Mouse (Mus musculus) kidney, embryonic 16.5 days (tissue): ENCODE measurements around the gene Col4a4. TPM values are rescaled to one million over a fixed set of nuclear protein-coding genes. Genes with fewer than 3 reads are reported as not detected.

Experiments
- ATAC-seq: fragments of 200-750 bp; cut with Nextera tagmentation; 2 replicates; pipeline ENCODE4 v1.8.0; 2017; ENCODE audit warnings: moderate TSS enrichment; ENCODE audit not compliant: low FRiP score, low TSS enrichment
- H3K27ac ChIP-seq: fragments of 300-500 bp; sonication (generic); 2 replicates; pipeline ENCODE4 v1.5.1; 2014; ENCODE audit warnings: low read length
- H3K27me3 ChIP-seq: fragments of 300-500 bp; sonication (generic); 2 replicates; pipeline ENCODE4 v1.6.1; 2014; ENCODE audit warnings: low read length, control low read depth, mixed read lengths; ENCODE audit not compliant: insufficient read depth
- H3K36me3 ChIP-seq: fragments of 300-500 bp; sonication (generic); 2 replicates; pipeline ENCODE4 v1.6.1; 2014; ENCODE audit warnings: low read length, control low read depth, mixed read lengths; ENCODE audit not compliant: insufficient read depth
- H3K4me1 ChIP-seq: fragments of 300-500 bp; sonication (generic); 2 replicates; pipeline ENCODE4 v1.6.1; 2014; ENCODE audit warnings: low read length, control low read depth, mixed read lengths; ENCODE audit not compliant: insufficient read depth
- H3K4me2 ChIP-seq: fragments of 300-500 bp; sonication (generic); replicated peaks from 2 replicates; pipeline ENCODE4 v1.6.1; 2014; ENCODE audit warnings: low read depth, low read length
- H3K4me3 ChIP-seq: fragments of 300-500 bp; sonication (generic); 2 replicates; pipeline ENCODE4 v1.5.1; 2014; ENCODE audit warnings: mild to moderate bottlenecking, low read length
- H3K9ac ChIP-seq: fragments of 300-500 bp; sonication (generic); replicated peaks from 2 replicates; pipeline ENCODE4 v1.6.1; 2014; ENCODE audit warnings: low read length
- H3K9me3 ChIP-seq: fragments of 300-500 bp; sonication (generic); 2 replicates; pipeline ENCODE4 v1.6.1; 2016; ENCODE audit warnings: low read length, control low read depth
- WGBS: fragments of 180-500 bp; shearing (Covaris S2); extraction: QIAGEN DNeasy Blood & Tissue Kit; methylation state at CpG from one replicate; pipeline ENCODE4 v1.1.7; 2014; 5-methylcytosine and 5-hydroxymethylcytosine counted together
- polyA plus RNA-seq: library from polyadenylated mRNA; unstranded; fragments of >200 nt; fragmentation: Nextera tagmentation; extraction: Ambion mirVana; gene quantifications from 2 replicates; pipeline ENCODE4 v1.2.1, GENCODE M21; 2015

Col4a4 gene
- polyA plus RNA-seq, 1 experiment from 2014 or later, result 4.9 TPM

- 52% methylated on average over 5 of the region's 5 CpGs for WGBS
- peak overlapping the region; percentile 26; the same call in 1 of the 2 replicates for H3K4me2 ChIP-seq
- peaks cover 5% of the 10 kb centered on the region for H3K4me1 ChIP-seq
- H3K27ac ChIP-seq, result peak overlapping the region; percentile 27
- no peak overlapping the region for H3K4me3 ChIP-seq
- no peaks in the 10 kb centered on the region for H3K27me3 ChIP-seq
- peak; percentile 60 for ATAC-seq
- H3K9ac ChIP-seq, result peak overlapping the region; percentile 32
- H3K36me3 ChIP-seq, result no peaks in the 10 kb centered on the region
- H3K9me3 ChIP-seq, result no peaks in the 10 kb centered on the region
Observed at GRCm38 (mm10) chr1:82554889-82555288, 31.8 kb downstream of the Col4a4 start.

- Histone ChIP-seq H3K36me3 (no peaks in the 10 kb centered on the region), H3K4me3 (peak overlapping the region; percentile 17; the same call in 1 of the 2 replicates), H3K27me3 (no peaks in the 10 kb centered on the region), H3K27ac (peak overlapping the region; percentile 27), H3K9me3 (no peaks in the 10 kb centered on the region), H3K4me1 (peaks cover 5% of the 10 kb centered on the region), H3K9ac (peak overlapping the region; percentile 32), H3K4me2 (peak overlapping the region; percentile 26; the same call in 1 of the 2 replicates)
- 34% methylated on average over 6 of the region's 6 CpGs for WGBS
- ATAC-seq, result peak; percentile 91
Observed at GRCm38 (mm10) chr1:82554443-82554850, 32.2 kb downstream of the Col4a4 start.

GRCm38 (mm10) chr1:82545199-82545960 lies 41.3 kb downstream of the Col4a4 start:
- peaks cover 11% of the 10 kb centered on the region for H3K4me1 ChIP-seq
- whole genome bisulfite sequencing, result 74% methylated on average over 8 of the region's 8 CpGs
- no peak overlapping the region for H3K9ac ChIP-seq
- no peak overlapping the region; the same call in 1 of the 2 replicates for H3K27ac ChIP-seq
- no peaks in the 10 kb centered on the region for H3K36me3 ChIP-seq
- no peak overlapping the region for H3K4me2 ChIP-seq
- no peaks in the 10 kb centered on the region for H3K9me3 ChIP-seq
- peak; percentile 46; the same call in 1 of the 2 replicates for ATAC-seq
- H3K4me3 ChIP-seq, result no peak overlapping the region
- H3K27me3 ChIP-seq, result no peaks in the 10 kb centered on the region

GRCm38 (mm10) chr1:82544419-82545185 lies 42.0 kb downstream of the Col4a4 start:
- 28% methylated on average over 6 of the region's 6 CpGs for WGBS
- H3K4me2 ChIP-seq, result no peak overlapping the region
- H3K9ac ChIP-seq, result no peak overlapping the region
- H3K36me3 ChIP-seq, result no peaks in the 10 kb centered on the region
- no peaks in the 10 kb centered on the region for H3K27me3 ChIP-seq
- H3K27ac ChIP-seq, result peak overlapping the region; percentile 49; the same call in 1 of the 2 replicates
- H3K9me3 ChIP-seq, result no peaks in the 10 kb centered on the region
- ATAC-seq, result peak; percentile 78
- H3K4me1 ChIP-seq, result peaks cover 11% of the 10 kb centered on the region
- H3K4me3 ChIP-seq, result no peak overlapping the region

GRCm38 (mm10) chr1:82543934-82544333 lies 42.7 kb downstream of the Col4a4 start:
- H3K4me3 ChIP-seq, result no peak overlapping the region
- H3K36me3 ChIP-seq, result no peaks in the 10 kb centered on the region
- H3K27ac ChIP-seq, result no peak overlapping the region
- no peak overlapping the region for H3K4me2 ChIP-seq
- H3K27me3 ChIP-seq, result no peaks in the 10 kb centered on the region
- H3K4me1 ChIP-seq, result peaks cover 11% of the 10 kb centered on the region
- no peak for ATAC-seq
- no peak overlapping the region for H3K9ac ChIP-seq
- no peaks in the 10 kb centered on the region for H3K9me3 ChIP-seq
- WGBS, result 84% methylated on average over 2 of the region's 2 CpGs

GRCm38 (mm10) chr1:82540056-82540455 lies 46.6 kb downstream of the Col4a4 start:
- Histone ChIP-seq H3K4me3 (no peak overlapping the region), H3K4me2 (no peak overlapping the region), H3K36me3 (no peaks in the 10 kb centered on the region), H3K27ac (no peak overlapping the region), H3K4me1 (peaks cover 13% of the 10 kb centered on the region), H3K27me3 (no peaks in the 10 kb centered on the region), H3K9ac (no peak overlapping the region), H3K9me3 (no peaks in the 10 kb centered on the region)
- ATAC-seq, result no peak
- 56% methylated on average over 5 of the region's 5 CpGs for WGBS

- Histone ChIP-seq H3K4me1 (peaks cover 4% of the 10 kb centered on the region), H3K27ac (no peak overlapping the region), H3K9me3 (no peaks in the 10 kb centered on the region), H3K9ac (no peak overlapping the region), H3K36me3 (no peaks in the 10 kb centered on the region), H3K4me2 (no peak overlapping the region), H3K4me3 (no peak overlapping the region), H3K27me3 (no peaks in the 10 kb centered on the region)
- 0 out of 2 replicates have a peak, but pooled peaks have one; percentile 19 for ATAC-seq
- whole genome bisulfite sequencing, result 46% methylated on average over 3 of the region's 3 CpGs
Observed at GRCm38 (mm10) chr1:82537848-82538247, 48.8 kb downstream of the Col4a4 start.

- Histone ChIP-seq H3K4me2 (no peak overlapping the region), H3K27ac (no peak overlapping the region), H3K36me3 (no peaks in the 10 kb centered on the region), H3K4me3 (no peak overlapping the region), H3K27me3 (no peaks in the 10 kb centered on the region), H3K9ac (no peak overlapping the region), H3K9me3 (no peaks in the 10 kb centered on the region), H3K4me1 (peaks cover 4% of the 10 kb centered on the region)
- 64% methylated on average over 6 of the region's 6 CpGs for WGBS
- no peak for ATAC-seq
Observed at GRCm38 (mm10) chr1:82536515-82537174, 50.0 kb downstream of the Col4a4 start.

GRCm38 (mm10) chr1:82527931-82528330 lies 58.7 kb downstream of the Col4a4 start:
- Histone ChIP-seq H3K4me1 (no peaks in the 10 kb centered on the region), H3K4me3 (no peak overlapping the region), H3K4me2 (no peak overlapping the region), H3K9me3 (no peaks in the 10 kb centered on the region), H3K27ac (no peak overlapping the region), H3K36me3 (no peaks in the 10 kb centered on the region), H3K27me3 (no peaks in the 10 kb centered on the region), H3K9ac (no peak overlapping the region)
- ATAC-seq, result no peak
- 64% methylated on average over 4 of the region's 4 CpGs for WGBS
